Mouse (Mus musculus) CD4-positive, CD25-positive, alpha-beta regulatory T cell, adult 4 months (primary cell): Measurements from ENCODE around the gene Abl2. TPM values are rescaled to one million over a fixed set of nuclear protein-coding genes. Genes with fewer than 3 reads are reported as not detected.

ENCODE experiments used
- ATAC-seq: one replicate; pipeline ENCODE4 v1.8.0; 2017
- polyA plus RNA-seq, 2 experiments: library from polyadenylated mRNA; unstranded; fragments of 100-300 nt; shearing (Covaris generic); gene quantifications; one replicate each; pipeline ENCODE4 v1.2.1; 2017

Gene Abl2
- polyA plus RNA-seq, 2 experiments from 2014 or later = 4.6 to 4.9 TPM

DNA sequence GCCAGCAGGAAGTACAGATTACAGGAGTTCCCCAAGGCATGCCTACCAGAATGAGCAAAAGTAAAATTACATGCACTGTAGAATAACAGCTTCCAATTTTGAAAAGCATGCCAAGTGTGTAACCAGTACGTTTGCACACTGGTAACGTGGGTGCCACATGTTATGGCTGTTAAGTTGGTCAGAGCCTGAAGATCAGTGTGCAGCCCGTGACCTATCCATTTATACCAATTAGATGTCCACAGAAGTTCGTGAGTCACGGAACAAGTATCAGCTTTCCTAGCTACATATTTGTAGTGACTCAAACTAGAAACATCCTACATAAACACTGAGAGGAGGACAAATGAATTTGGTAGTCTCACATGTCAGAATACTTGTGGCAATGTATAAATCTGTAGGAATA, 80.9 kb downstream of the Abl2 start:
- ATAC-seq = no peak

DNA sequence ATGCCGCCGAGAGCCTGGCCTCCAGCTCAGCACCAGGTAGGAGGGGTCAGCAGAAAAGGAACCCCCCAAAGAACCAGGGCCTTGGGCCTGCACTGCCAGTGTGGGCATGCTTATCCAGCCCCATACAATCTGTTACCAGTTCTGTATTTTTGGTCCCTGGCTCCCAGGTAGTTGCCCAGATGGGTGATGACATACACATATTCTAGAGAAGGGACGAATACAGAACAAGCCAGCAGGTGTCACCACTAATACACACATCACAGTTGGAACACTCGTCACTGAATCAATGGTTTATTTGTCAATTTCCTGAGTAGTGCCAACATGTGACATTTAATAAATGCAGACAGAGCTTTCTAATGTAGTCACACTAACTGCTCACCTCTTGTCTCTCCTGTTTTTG, 82.0 kb downstream of the Abl2 start:
- peak; percentile 69 for ATAC-seq

DNA sequence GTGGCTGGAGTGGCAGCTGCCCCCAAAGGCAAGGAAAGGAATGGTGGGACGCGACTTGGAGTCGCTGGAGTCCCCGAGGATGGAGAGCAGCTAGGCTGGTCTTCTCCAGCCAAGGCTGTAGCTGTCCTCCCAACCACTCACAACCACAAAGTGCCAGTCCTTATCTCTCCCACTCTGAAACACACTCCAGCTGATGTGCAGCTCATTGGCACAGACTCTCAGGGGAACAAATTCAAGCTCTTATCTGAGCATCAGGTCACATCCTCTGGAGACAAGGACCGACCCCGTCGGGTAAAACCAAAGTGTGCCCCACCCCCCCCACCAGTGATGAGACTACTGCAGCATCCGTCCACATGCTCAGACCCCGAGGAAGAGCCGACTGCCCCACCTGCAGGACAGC, 83.2 kb downstream of the Abl2 start:
- ATAC-seq = no peak

DNA sequence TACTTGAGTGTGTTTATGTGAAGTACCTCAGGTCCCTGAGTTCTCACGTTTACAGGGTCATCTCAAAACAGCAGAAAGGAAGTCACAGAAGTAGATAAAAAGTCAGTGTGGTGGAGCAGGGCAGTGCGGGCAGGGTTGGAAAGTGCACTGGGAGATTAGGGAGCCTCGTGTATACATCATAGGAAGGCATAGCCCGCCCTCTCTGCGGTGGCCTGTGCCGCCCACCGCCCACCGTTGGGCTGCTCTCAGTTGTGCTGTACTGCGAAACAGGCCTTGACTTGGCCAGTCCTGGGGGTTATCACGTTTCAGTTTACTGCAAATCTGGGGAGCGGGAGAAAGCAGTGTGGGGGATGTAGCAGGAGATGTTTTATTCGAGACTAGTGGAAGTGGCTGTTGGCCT, 84.2 kb downstream of the Abl2 start:
- ATAC-seq = no peak

DNA sequence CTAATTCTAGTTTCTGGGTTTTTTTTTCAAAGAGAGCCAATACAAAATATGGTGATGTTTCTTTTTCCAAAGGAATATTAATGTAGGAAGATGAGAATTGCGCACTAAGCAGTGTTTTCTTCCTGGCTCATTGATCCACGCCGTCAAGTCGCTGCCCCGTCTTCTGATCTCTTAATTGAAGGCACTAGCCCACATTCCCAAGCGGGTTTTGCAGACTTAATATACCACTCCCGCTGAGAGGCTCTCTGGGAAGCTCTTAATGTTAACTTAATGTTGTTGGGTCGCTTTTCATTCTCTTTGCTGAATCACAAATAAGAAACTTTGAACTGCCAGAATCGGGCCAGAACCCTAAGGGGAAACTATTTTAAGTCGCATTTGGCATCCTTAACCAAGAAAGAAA, 85.5 kb downstream of the Abl2 start:
- no peak for ATAC-seq

DNA sequence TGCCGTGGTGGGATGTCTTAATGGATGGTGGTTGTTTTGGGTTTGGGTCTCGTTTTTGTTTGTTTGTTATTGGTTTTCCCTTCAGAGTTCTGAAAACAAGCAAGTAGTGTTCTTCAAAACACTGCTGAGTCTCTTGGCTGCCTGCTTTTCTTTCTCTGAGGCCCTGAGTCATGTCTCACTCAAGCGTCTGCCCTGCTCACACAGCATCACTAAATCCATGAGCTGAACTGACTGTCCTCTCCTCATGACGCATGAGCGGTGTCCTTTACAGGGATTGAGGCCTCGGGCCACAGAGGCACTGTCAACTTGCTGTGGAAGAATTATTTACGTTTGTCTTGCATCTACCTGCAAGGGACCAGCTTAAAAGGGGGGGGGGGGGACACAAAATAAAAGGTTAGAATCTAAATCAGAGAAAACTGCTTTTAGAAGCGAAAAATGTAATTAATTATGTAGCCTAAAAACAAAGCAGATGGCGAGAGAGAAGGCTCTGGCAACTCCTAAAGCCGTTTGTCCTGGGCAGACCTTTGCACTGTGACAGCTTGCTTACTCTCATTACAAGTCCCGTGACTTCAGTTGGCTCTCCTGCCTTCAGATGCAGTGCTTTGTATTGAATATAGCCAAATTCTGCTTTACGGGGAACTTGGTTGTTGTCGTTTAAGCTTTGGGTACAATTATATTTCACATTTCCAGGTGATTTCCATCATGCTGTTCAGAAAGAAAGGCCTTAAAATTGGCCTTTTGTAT, 86.4 kb downstream of the Abl2 start:
- ATAC-seq = no peak

DNA sequence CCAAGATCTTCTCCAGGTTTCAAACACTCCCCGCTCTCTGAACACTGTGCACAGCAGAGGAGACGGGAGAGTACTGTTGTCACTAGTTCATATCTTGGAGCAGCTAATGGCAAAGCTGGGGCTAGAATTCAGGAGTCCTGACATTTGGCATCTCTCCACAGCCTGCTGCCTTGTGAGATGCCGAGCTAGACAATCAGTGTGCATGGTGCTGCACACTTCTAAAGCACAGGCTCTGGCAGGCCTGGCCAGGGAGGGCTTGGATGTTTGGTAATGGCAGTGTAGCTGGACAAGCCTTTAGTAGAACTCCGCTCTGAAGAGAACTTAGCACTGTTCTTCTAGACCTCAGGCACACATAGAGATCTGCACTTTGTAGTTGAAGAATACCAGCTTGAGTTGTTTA, 87.4 kb downstream of the Abl2 start:
- no peak for ATAC-seq

DNA sequence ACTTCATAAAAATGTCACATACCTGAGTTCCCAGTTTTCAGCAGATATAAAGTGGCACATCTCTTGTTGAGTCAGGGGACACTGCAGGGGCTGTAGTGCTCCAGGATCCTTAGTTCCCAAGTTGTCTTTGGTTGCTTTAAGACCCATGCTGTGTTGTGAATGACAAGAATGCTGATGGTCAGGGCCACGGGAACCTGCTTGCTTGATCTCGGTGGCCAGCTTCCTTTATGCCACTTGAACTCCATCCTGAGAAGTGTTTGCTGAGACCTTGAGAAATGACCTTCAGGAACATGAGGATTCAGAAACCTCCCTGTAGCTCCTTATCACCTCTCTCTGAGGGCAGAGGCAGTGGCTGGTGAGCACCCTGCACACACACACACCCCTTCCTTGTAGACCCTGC, 90.1 kb downstream of the Abl2 start:
- ATAC-seq = no peak

DNA sequence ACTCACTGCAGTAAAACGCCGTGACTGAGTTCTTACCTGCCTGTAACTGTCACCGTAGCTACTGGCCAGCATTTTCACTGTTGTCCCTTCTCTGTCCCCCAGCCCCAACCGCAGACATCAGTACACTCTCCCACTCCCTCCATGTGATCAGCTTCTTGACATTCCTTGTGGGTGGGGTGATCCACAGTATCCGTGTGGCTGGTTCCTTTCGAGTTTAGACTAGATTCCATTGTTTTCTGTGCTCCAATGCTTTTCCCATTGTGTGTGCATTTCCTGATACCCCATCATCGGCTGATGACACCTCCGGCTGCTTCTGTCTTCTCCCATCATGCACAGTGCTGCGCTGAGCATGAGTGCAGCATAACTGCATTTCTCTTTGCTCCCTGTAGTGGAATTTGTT, 92.0 kb downstream of the Abl2 start:
- no peak for ATAC-seq

DNA sequence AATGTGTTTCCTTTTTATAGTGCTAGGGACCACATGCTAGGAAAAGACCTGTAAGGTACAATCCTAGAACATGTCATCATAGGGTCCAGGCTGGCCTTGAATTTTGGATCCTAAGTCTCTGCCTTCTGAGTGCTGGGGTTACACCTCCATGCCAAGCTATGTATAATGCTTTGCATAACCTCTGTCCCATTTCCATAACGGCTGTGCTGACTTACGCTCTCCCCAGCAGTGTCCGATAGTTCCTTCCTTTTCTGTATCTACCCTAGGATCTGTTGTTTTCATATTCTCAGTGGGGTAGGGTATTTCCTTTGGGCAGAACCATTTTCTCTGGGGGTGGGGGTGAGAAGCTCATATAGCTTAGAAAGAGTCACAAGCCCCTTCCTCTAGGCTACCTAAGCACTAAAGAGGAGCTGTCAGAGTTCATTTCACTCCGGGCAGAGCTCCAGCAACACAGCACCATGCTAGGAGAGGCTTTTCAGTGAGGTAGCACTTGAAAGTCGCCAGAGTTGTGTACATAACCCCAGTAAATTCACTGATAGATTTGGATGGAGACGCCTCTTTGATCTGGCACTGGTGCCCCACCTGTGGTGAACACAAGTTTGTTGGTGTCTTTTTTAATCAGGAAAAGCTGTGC, 93.7 kb downstream of the Abl2 start:
- no peak for ATAC-seq

DNA sequence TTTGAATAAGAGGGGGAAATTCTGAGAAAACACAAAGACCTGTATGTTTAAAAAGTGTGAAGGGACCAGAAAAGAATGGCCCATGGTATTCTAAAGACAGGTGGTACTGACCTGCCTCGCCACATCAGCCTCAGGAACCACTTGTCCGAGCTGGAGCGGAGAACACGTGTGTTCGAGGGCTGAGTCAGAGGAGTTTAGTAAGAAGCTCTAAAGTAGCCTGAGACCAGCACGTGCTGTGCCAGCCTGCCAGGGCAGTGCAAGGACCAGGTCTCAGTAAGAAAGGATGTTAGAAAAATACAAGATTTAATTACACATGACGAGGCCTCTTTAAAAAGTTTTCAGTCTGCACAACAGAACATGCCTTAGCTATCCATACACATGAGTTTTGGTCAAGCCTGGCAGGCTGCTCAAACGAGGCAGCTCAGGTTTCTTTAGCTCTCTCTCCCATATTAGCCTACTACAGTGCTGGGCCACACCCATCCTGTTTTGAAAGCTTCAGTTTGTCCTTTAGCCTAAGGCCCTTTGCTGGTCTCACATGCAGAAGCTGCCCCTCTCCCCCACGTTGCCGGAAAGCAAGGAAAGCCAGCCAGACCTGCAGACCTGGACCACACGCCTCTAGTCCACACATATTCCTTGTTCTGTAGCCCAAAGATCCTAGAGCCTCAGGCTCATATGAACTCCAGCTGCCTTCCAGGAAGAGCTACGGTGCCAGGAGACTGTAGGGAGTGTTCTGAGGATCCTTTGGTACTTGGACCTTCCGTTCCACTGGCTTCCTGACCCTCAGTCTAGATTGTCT, 96.3 kb downstream of the Abl2 start:
- no peak for ATAC-seq

DNA sequence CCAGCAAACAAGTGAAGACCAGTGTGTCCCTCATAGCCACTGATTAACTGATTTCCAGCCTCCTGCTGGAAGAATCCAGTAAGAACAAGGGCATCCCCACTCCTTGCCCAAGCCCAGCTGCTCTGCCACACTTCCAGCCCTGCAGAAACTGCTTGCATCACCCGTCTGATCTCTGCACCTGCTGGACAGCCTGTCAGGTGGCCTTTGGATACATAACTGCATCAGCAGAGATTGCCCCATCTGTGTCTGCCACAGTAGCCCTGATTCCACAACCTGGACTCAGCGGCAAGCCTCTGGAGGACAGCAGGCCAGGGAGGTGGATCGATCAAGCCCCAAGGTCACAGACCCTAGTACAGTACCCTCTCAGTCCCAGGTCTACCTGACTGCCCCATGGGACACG, 98.9 kb downstream of the Abl2 start:
- no peak for ATAC-seq

DNA sequence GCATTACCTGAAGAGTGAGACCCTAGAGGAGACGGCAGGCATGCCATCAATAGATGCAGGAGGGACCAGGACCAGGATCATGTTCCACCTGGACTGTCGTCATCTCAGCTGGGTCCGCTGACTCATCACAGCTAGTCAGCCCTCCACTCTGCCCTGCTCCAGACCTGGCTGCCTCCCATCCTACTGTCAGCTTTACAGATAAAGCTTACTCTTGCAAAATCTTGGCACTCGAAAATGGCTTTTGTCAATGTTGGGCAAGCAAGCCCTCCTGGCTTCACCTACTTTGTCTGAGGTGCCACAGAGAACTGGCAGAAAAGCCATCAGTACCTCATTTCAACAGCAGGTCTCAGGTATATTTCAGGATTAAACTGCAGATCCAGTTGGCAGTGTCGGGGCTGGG, 100.1 kb downstream of the Abl2 start:
- ATAC-seq = no peak

DNA sequence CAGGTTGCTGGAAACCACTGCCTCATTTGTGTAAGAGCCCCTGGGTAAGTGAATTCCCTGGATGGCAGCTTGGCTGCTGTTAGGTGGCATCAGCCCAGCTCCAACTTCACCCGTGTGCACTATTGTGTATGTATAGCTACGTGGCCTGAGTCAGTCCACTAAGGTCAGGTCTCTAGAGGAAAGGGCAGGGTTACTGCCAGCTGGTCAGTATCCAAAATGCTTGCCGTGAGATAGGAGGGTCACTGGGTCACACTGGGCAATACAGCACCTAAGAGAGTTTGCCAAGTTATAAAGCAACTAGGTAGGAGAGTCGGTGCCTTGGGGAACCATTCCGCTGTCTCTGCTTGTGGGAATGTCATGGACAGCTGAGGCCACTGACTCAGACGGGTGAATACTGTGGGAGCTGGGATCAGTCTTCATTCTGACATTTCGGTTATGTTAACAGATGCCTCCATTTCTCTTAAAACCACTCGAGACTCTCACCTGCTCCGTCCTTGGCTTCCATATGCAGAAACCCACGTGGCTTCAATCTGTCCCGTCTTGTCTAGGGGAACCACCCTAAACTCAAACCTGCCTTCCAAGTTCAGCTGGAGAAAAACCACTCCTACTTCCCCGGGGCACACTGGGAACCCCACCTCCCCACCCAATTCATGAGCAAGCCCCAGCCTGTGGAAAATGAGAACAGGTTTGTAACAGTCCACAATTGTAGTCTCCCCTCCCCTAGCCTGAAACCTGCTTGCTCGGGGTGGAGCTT, 101.5 kb downstream of the Abl2 start:
- ATAC-seq = peak; percentile 55

DNA sequence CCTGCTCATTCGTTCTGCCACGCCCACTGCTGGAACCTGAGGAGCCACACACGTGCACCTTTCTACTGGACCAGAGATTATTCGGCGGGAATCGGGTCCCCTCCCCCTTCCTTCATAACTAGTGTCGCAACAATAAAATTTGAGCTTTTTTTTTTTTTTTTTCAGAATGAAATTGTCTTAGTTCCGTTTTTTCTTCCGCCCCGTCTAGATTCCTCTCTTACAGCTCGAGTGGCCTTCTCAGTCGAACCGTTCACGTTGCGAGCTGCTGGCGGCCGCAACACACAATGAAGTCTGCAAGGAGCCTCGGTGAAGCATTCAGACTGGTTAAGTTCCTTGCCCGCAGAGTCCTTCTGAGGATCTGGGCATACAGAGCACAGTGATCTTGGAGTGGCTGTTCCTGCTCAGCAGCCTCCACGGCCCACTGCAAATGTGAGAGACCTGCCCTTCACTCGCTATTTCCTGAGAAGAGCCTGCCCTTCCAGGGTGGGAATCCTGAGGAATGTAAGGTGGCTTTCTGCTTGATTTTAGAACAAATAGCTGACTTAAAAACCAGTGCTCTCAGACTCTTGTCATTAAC, 102.2 kb downstream of the Abl2 start:
- ATAC-seq = peak; percentile 16

DNA sequence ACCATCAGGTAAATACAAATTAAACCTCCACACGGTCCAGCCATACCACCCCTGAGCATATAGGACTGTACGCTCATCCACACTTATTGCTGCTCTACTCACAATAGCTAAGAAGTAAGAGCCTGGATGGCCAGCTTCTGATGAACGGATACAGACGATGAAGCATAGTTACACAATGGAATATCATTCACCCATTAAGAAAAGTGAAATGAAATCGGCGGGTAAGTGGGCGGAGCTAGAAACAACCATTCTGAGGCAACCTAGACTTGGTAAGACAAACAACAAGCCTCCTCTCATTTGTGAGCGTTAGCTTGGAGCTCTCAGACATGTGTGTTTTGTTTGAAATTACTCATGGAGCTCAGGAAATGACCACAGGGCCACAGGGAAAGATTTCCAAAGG, 107.2 kb downstream of the Abl2 start:
- ATAC-seq = no peak

DNA sequence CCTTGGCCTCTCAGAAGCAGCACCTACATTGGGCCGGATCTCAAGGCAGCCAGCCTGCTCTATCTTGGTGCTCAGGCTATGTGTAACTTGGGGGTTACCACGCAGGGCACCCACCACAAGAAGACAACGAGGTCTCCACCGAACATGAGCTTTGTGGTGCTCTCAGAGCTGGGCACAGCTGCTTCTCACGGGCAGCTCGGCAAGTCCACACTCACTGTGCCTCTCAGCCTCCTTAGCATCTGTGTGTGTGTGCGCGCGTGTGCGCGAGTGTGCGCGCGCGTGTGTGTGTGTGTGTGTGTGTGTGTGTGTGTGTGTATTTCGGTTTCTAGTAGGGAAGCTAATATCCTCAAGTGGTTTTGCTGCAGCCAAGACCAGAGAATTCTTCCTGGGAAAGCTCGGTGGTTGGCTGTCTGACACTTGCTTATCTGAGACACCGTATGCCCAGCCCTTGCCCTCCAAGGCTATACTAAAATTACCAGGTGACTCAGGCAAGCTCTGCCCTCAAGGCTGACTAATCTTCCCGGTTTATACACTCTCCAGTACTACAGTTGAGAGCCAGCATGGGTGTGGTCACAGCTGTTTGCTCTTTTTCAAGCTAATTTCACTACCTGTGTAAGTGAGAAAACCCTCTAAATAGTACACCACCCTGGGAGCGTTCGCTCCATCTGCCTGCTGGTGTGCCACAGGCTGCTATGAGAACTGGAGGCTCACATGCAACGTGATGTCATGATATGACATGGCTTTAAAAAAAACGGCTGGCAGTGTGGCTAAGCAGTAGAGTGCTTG, 108.7 kb downstream of the Abl2 start:
- ATAC-seq = no peak

DNA sequence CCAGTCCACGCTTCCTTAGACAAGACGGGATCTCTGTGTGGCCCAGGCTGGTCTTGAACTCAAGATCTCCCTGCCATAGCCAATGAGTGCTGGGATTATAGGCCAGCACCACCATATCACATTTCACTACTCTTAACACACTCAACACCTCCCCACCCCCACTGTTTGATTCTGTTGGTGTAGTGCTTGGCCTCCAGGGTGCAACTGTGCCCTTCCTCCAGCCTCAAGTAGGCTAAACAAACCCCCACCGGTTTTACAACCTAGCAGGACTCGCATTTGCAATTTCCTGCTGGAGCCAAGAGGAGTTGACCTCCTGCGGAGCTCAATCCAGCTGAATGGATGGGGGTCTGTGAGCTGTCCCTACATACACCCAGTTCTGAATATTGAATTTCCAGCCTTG, 110.0 kb downstream of the Abl2 start:
- no peak for ATAC-seq

DNA sequence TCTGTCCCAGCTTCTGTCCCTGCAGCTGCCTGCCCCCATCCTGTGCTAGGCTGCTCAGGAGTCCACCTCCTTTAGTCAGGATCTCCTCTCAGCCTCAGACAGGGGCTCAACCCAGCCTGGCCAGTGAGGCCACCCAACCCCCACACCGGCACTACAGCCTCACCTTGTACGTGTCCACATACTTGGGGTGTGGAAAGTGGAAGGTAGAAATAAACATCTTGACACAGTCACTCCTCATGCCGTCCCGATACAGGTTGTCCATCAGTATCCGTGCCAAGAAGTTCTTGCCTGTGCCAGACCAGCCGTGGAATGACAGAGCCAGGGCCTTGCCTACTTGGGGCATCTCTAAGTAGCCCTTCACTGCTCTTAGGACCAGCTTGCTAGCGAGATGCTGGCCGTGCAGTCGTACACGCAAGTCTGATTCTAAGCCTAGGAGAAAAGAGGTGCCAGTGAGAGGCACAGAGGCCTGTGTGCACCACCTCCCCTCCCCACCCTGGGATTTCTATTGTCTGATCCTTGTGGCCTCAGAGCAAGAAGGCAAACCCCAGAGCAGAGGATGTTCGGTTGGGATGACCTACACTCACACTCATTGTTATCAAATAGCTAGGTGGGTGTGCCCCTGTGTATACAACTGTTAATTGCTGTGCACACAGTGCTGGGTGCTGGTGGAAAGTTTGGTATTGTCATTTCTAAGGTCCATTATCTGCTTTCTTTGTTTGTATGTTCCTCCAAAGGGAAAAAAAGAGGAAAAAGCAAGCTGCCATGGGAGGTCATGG, 110.8 kb downstream of the Abl2 start:
- ATAC-seq = no peak

DNA sequence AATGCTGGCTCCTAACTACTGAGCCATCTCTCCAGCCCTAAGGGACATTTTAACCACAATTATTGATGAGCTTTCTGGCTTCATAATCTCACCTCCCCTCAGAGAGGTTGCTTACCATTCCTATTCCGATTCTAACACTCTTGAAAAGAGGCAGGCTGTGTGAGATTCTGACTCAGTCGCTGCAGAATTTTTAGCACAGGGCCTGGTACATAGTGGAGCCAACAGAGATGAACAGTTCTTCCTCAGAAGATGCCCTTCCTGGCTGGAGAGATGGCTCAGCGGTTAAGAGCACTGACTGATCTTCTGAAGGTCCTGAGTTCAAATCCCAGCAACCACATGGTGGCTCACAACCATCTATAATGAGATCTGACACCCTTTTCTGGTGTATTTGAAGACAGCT, 113.3 kb downstream of the Abl2 start:
- ATAC-seq = no peak
